8 mouse cellular contexts compared by ENCODE assay signal in genomic region chr5:107288427-107289233, GRCm38 (mm10). TPM values are rescaled to one million over a fixed set of nuclear protein-coding genes. Genes with fewer than 3 reads are reported as not detected.
DNase-seq lines count a peak whose midpoint lies in the region; ATAC-seq and TF ChIP-seq lines count a peak whose summit lies in the region.

No protein-coding gene starts in this region.

- DNase-seq in left cerebral cortex, adult 2 months (ENCODE audit: extremely low spot score in 1 of 2, low spot score in 2 of 2), result peak in 1 of 2 experiments; percentile 30
- no peak for DNase-seq in left cerebral cortex, adult 9 months (ENCODE audit: low spot score in 2 of 2)
- peak; percentile 76 for DNase-seq in adrenal gland, postnatal 14 days
- peak; percentile 45 for DNase-seq in liver, postnatal 0 days
- DNase-seq in thymus, postnatal 14 days, result peak; percentile 88

- H3K4me1 ChIP-seq in erythroblast, embryonic 14.5 days (ENCODE audit: control insufficient read depth), result peaks cover 23% of the 10 kb centered on the region
- H3K4me1 ChIP-seq in hindbrain, embryonic 15.5 days (replicated peaks), result peaks cover 16% of the 10 kb centered on the region
- peaks cover 9% of the 10 kb centered on the region for H3K4me1 ChIP-seq in liver, postnatal 0 days (ENCODE audit: insufficient read depth)
- peaks cover 18% of the 10 kb centered on the region for H3K4me1 ChIP-seq in neural tube, embryonic 15.5 days

- H3K4me3 ChIP-seq in left cerebral cortex, adult 2 months, result peak overlapping the region; percentile 89
- peak overlapping the region; percentile 83 for H3K4me3 ChIP-seq in erythroblast, embryonic 14.5 days (replicated peaks)
- peak overlapping the region; percentile 56 for H3K4me3 ChIP-seq in hindbrain, embryonic 15.5 days
- H3K4me3 ChIP-seq in liver, postnatal 0 days (ENCODE audit: low read depth, low read length), result peak overlapping the region; percentile 81
- peak overlapping the region; percentile 69 for H3K4me3 ChIP-seq in neural tube, embryonic 15.5 days (replicated peaks)

- H3K27me3 ChIP-seq in erythroblast, embryonic 14.5 days (ENCODE audit: control insufficient read depth), result peaks cover 27% of the 10 kb centered on the region
- peaks cover 8% of the 10 kb centered on the region; the same call in 1 of the 2 replicates for H3K27me3 ChIP-seq in hindbrain, embryonic 15.5 days
- peaks cover 6% of the 10 kb centered on the region; the same call in 1 of the 2 replicates for H3K27me3 ChIP-seq in liver, postnatal 0 days (ENCODE audit: insufficient read depth, low read length)
- peaks cover 8% of the 10 kb centered on the region; the same call in 1 of the 2 replicates for H3K27me3 ChIP-seq in neural tube, embryonic 15.5 days (replicated peaks)

- peak overlapping the region; percentile 98 for H3K4me2 ChIP-seq in hindbrain, embryonic 15.5 days
- H3K4me2 ChIP-seq in liver, postnatal 0 days (ENCODE audit: low read depth, low read length), result peak overlapping the region; percentile 93
- peak overlapping the region; percentile 87 for H3K4me2 ChIP-seq in neural tube, embryonic 15.5 days

- H3K27ac ChIP-seq in left cerebral cortex, adult 2 months, result peak overlapping the region; percentile 66
- peak overlapping the region; percentile 75 for H3K27ac ChIP-seq in hindbrain, embryonic 15.5 days (replicated peaks)
- peak overlapping the region; percentile 71 for H3K27ac ChIP-seq in liver, postnatal 0 days (ENCODE audit: low read depth)
- H3K27ac ChIP-seq in neural tube, embryonic 15.5 days (replicated peaks), result peak overlapping the region; percentile 79

- no peaks in the 10 kb centered on the region for H3K36me3 ChIP-seq in erythroblast, embryonic 14.5 days (ENCODE audit: control insufficient read depth)
- H3K36me3 ChIP-seq in hindbrain, embryonic 15.5 days, result no peaks in the 10 kb centered on the region
- H3K36me3 ChIP-seq in liver, postnatal 0 days (replicated peaks; ENCODE audit: insufficient read depth, low read length), result no peaks in the 10 kb centered on the region
- H3K36me3 ChIP-seq in neural tube, embryonic 15.5 days, result no peaks in the 10 kb centered on the region

- intact Hi-C loops in left cerebral cortex, adult 2 months (cut with DNase I), result loop anchor here (2.0 to 10.0 kb wide), 2 partner anchors 120 to 294 kb away; no protein-coding TSS in a partner anchor

- peak overlapping the region; percentile 50 for H3K9ac ChIP-seq in hindbrain, embryonic 15.5 days
- H3K9ac ChIP-seq in liver, postnatal 0 days (replicated peaks), result peak overlapping the region; percentile 62
- peak overlapping the region; percentile 70 for H3K9ac ChIP-seq in neural tube, embryonic 15.5 days (replicated peaks)

- peak; percentile 60 for ATAC-seq in hindbrain, embryonic 15.5 days (ENCODE audit: low FRiP score, low read depth)
- ATAC-seq in liver, postnatal 0 days, result peak; percentile 51
- ATAC-seq in neural tube, embryonic 15.5 days (ENCODE audit: low FRiP score), result peak; percentile 72

- TF ChIP-seq CTCF in left cerebral cortex, adult 2 months (IDR thresholded peaks at IDR 0.05), result no peak
- TF ChIP-seq CTCF in liver, postnatal 0 days (IDR thresholded peaks at IDR 0.05; ENCODE audit: low read depth), result no peak

- no peaks in the 10 kb centered on the region for H3K9me3 ChIP-seq in erythroblast, embryonic 14.5 days (ENCODE audit: control insufficient read depth, low read length)
- no peaks in the 10 kb centered on the region for H3K9me3 ChIP-seq in hindbrain, embryonic 15.5 days
- H3K9me3 ChIP-seq in liver, postnatal 0 days (ENCODE audit: low read length), result no peaks in the 10 kb centered on the region
- H3K9me3 ChIP-seq in neural tube, embryonic 15.5 days (replicated peaks), result no peaks in the 10 kb centered on the region

- no peak for TF ChIP-seq EP300 in liver, postnatal 0 days (IDR thresholded peaks at IDR 0.05; ENCODE audit: low read depth)

- under 1% methylated on average over 62 of the region's 62 CpGs for WGBS in hindbrain, embryonic 15.5 days
- WGBS in liver, postnatal 0 days (ENCODE audit: insufficient replicate concordance), result under 1% methylated on average over 62 of the region's 62 CpGs
- under 1% methylated on average over 62 of the region's 62 CpGs for WGBS in neural tube, embryonic 15.5 days

RNA-seq across cellular contexts. Expression of gene Tgfbr3, which starts 0.8 kb away (rescaled TPM):
- 10 to 100 TPM; 10.8 to 11.3 TPM for total RNA-seq in left cerebral cortex, adult 2 months (2021)
- total RNA-seq in adrenal gland, postnatal 14 days (2021), result 144 and 161 TPM in 2 replicates
- 0.03 and 0.06 TPM in 2 replicates for polyA plus RNA-seq in erythroblast, embryonic 14.5 days (2012)
- polyA plus RNA-seq in hindbrain, embryonic 15.5 days (2015; fragmentation: Nextera tagmentation; extraction: Ambion mirVana), result 6.0 and 7.5 TPM in 2 replicates
- 3.8 and 4.4 TPM in 2 replicates for polyA plus RNA-seq in liver, postnatal 0 days (2015; fragmentation: Nextera tagmentation; extraction: Ambion mirVana)
- 6.6 and 10.1 TPM in 2 replicates for polyA plus RNA-seq in neural tube, embryonic 15.5 days (2015; fragmentation: Nextera tagmentation; extraction: Ambion mirVana)

RNA-seq across cellular contexts. Expression of gene Brdt, which starts 42.3 kb away (rescaled TPM):
- total RNA-seq in left cerebral cortex, adult 2 months (2021), result 10 to 100 TPM; 13.2 to 17.7 TPM
- total RNA-seq in adrenal gland, postnatal 14 days (2021), result 3.5 and 4.5 TPM in 2 replicates
- polyA plus RNA-seq in erythroblast, embryonic 14.5 days (2012), result not detected in 2 replicates
- polyA plus RNA-seq in hindbrain, embryonic 15.5 days (2015; fragmentation: Nextera tagmentation; extraction: Ambion mirVana), result 3.3 and 3.7 TPM in 2 replicates
- 0.29 and 0.44 TPM in 2 replicates for polyA plus RNA-seq in liver, postnatal 0 days (2015; fragmentation: Nextera tagmentation; extraction: Ambion mirVana)
- 4.3 and 4.7 TPM in 2 replicates for polyA plus RNA-seq in neural tube, embryonic 15.5 days (2015; fragmentation: Nextera tagmentation; extraction: Ambion mirVana)

Comparison
In these comparisons a context has a peak if more than half of its experiments do, and no peak if none do; other contexts are left out.
1. DNase-seq: peak in adrenal gland, postnatal 14 days (single experiment), liver, postnatal 0 days (single experiment) and thymus, postnatal 14 days (single experiment); none in left cerebral cortex, adult 9 months (0 of 2).
2. Peak in every context shown above with its lines, with median percentiles within 50 percentile points of each other: H3K27ac ChIP-seq, H3K4me3 ChIP-seq, ATAC-seq, H3K4me2 ChIP-seq and H3K9ac ChIP-seq.